Mouse (Mus musculus) testis, adult 2 months (tissue): Measurements from ENCODE around the gene Shank3. TPM values are rescaled to one million over a fixed set of nuclear protein-coding genes. Genes with fewer than 3 reads are reported as not detected.
A peak's percentile ranks its signal among the peaks of the same experiment; 100 is the strongest.

ENCODE experiments used
- H3K27ac ChIP-seq: fragments of 200-500 bp; 2 replicates; pipeline ENCODE4 v1.5.1; 2012; ENCODE audit warnings: low read depth, low read length; ENCODE audit not compliant: control insufficient read depth, insufficient read depth
- H3K27me3 ChIP-seq: fragments of 200-500 bp; 2 replicates; pipeline ENCODE4 v1.6.1; 2012; ENCODE audit warnings: mild to moderate bottlenecking, low read length, moderate library complexity; ENCODE audit not compliant: control insufficient read depth, insufficient read depth
- H3K36me3 ChIP-seq: fragments of 200-500 bp; 2 replicates; pipeline ENCODE4 v1.6.1; 2012; ENCODE audit warnings: mild to moderate bottlenecking, low read length; ENCODE audit not compliant: control insufficient read depth, insufficient read depth
- H3K4me1 ChIP-seq: fragments of 200-500 bp; 2 replicates; pipeline ENCODE4 v1.6.1; 2012; ENCODE audit warnings: low read length; ENCODE audit not compliant: control insufficient read depth, insufficient read depth
- H3K4me3 ChIP-seq: fragments of 200-500 bp; 2 replicates; pipeline ENCODE4 v1.5.1; 2012; ENCODE audit warnings: low read depth, mild to moderate bottlenecking, low read length, moderate library complexity, mixed read lengths; ENCODE audit not compliant: control insufficient read depth
- CTCF ChIP-seq: fragments of 200-500 bp; IDR thresholded peaks from 2 replicates; pipeline ENCODE4 v1.5.1; 2012; ENCODE audit warnings: low read depth, mild to moderate bottlenecking, inconsistent platforms, low read length, moderate library complexity; ENCODE audit not compliant: control insufficient read depth, insufficient read depth, insufficient replicate concordance
- POLR2A ChIP-seq: fragments of 200-500 bp; IDR thresholded peaks from 2 replicates; pipeline ENCODE4 v1.6.1; 2012; ENCODE audit warnings: low read depth, mild to moderate bottlenecking, inconsistent platforms, low read length, moderate library complexity; ENCODE audit not compliant: control insufficient read depth
- polyA plus RNA-seq: library from polyadenylated mRNA; depleted of rRNA; stranded (reverse); fragments of >200 nt; gene quantifications from 2 replicates; pipeline ENCODE4 v1.2.3, GENCODE M21; 2012; rRNA removed

Shank3 gene
- polyA plus RNA-seq, 1 experiment = 1.1 TPM

DNA sequence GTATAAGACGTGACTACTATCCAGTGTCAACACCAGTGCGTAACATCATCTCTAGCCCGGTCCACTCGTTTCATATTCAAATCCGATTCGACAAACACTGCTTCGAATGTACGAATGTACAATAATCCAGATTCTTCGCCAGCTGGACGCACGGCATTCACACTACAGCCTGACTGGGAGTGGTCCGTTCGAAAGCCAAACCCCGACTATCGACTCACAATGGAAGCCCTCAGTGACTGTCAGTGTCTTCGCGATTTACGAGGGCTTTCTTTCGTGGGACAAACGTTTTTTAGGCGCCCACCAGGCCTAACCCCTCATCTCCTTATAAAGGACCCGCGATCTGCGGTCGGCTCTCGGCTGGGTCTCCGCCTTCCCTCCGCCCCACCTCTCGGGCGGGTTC is 91.9 kb downstream of the Shank3 start:
- H3K27me3 ChIP-seq = no peaks in the 10 kb centered on the region
- H3K4me3 ChIP-seq = peak overlapping the region; percentile 95
- H3K36me3 ChIP-seq = no peaks in the 10 kb centered on the region; the same call in none of the 2 replicates
- H3K4me1 ChIP-seq = peaks cover 6% of the 10 kb centered on the region
- H3K27ac ChIP-seq = peak overlapping the region; percentile 55
- TF ChIP-seq POLR2A (no peak), CTCF (no peak)

- Histone ChIP-seq H3K4me3 (peak within 1 kb of the TSS; percentile 95), H3K36me3 (no peaks in the 10 kb centered on the region; the same call in none of the 2 replicates), H3K27ac (peak within 1 kb of the TSS; percentile 55), H3K27me3 (no peaks in the 10 kb centered on the region), H3K4me1 (peaks cover 6% of the 10 kb centered on the region)
- TF ChIP-seq POLR2A (peak; percentile 91), CTCF (0 out of 2 replicates have a peak, but pooled peaks have one; percentile 6)
Measured at GRCm38 (mm10) chr15:89591723-89592455, 92.5 kb downstream of the Shank3 start, which contains the start of gene Rabl2. Rabl2 (minus strand) TSS chr15:89591923.

DNA sequence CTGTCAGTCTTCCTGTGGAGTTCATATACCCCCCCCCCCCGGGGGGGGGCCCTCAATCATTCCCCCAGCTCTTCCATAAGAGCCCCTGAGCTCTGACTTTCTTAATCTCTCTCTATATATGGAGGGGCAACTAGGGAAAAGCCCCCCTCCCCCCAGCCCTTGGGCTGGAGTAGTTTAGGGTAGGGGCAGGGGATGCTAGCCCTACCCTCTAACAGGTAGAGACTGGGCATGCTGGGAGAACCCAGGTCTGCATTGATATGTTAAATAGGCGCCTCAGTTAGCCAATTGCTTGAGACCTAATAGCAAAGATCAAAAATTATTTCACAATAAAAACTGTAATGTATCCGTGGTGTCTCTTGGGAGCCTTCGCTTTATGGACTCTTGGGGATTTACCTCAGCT is 93.1 kb downstream of the Shank3 start:
- H3K4me3 ChIP-seq = peak overlapping the region; percentile 95
- no peaks in the 10 kb centered on the region for H3K27me3 ChIP-seq
- no peaks in the 10 kb centered on the region; the same call in none of the 2 replicates for H3K36me3 ChIP-seq
- H3K27ac ChIP-seq = no peak overlapping the region
- TF ChIP-seq POLR2A (no peak), CTCF (no peak)
- peaks cover 6% of the 10 kb centered on the region for H3K4me1 ChIP-seq

GRCm38 (mm10) chr15:89605822-89606570 is 106.6 kb downstream of the Shank3 start:
- Histone ChIP-seq H3K4me3 (no peak overlapping the region), H3K27ac (no peak overlapping the region), H3K4me1 (peaks cover 2% of the 10 kb centered on the region), H3K27me3 (no peaks in the 10 kb centered on the region), H3K36me3 (no peaks in the 10 kb centered on the region)
- TF ChIP-seq CTCF = no peak

DNA sequence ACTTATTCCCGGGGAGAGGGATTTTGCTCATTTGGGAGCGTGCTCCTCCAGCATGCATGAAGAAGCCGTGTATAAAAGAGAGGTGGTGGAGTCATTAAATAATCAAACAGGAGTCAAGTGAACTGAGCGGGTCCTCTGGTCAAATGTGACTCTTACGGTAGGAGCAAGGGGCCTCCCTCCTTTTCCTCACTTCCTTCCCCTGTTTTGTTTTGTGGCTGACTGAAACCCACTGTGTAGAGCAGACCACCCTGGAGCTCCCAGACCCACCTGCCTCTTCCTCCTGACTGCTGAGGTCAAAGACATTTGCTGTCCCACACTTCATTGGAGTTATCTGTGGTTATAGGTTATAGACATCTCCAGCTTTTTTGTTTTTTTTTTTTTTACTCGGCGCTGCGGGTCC is 108.1 kb downstream of the Shank3 start:
- TF ChIP-seq POLR2A (no peak), CTCF (no peak)
- Histone ChIP-seq H3K27me3 (no peaks in the 10 kb centered on the region), H3K27ac (no peak overlapping the region), H3K4me1 (peaks cover 2% of the 10 kb centered on the region), H3K36me3 (no peaks in the 10 kb centered on the region), H3K4me3 (no peak overlapping the region)

DNA sequence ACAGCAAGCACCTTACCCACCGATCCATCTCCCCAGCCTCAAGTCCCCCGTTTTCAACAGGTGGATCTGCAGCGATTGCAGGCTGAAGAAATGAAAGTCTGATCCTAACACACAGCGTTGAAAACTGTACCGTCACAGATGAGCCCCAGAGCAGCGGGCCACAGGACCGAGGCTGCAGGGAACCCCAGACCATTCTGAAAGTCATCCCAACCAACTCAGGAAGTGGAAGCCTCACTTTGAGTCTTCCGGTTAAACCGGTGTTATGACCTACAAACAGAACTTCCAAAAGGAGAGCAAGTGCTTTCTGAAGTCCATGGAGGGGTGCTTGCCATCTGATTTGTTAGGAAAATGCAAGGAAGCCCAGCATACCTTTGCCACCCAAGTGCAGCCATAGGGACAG is 108.5 kb downstream of the Shank3 start:
- TF ChIP-seq CTCF (no peak), POLR2A (no peak)
- Histone ChIP-seq H3K36me3 (no peaks in the 10 kb centered on the region), H3K4me3 (no peak overlapping the region), H3K27ac (no peak overlapping the region), H3K4me1 (peaks cover 2% of the 10 kb centered on the region), H3K27me3 (no peaks in the 10 kb centered on the region)

Other genes starting within 250 kb of the Shank3 start
- 157 and 170 TPM in 2 replicates for gene Sbf1, start 184.3 kb upstream of the Shank3 start, polyA plus RNA-seq
- not detected in 2 replicates for gene Adm2, start 176.9 kb upstream of the Shank3 start, polyA plus RNA-seq
- 0.81 and 1.7 TPM in 2 replicates for gene Miox, start 165.2 kb upstream of the Shank3 start, polyA plus RNA-seq
- gene Lmf2, start 144.0 kb upstream of the Shank3 start, polyA plus RNA-seq = 43.0 and 46.6 TPM in 2 replicates
- 41.5 and 44.7 TPM in 2 replicates for gene Ncaph2, start 143.9 kb upstream of the Shank3 start, polyA plus RNA-seq
- 31.1 and 34.1 TPM in 2 replicates for gene Sco2, start 125.8 kb upstream of the Shank3 start, polyA plus RNA-seq
- 0.74 and 1.6 TPM in 2 replicates for gene Tymp, start 122.6 kb upstream of the Shank3 start, polyA plus RNA-seq
- 78.4 and 86.4 TPM in 2 replicates for gene Odf3b, start 120.3 kb upstream of the Shank3 start, polyA plus RNA-seq
- 0.19 and 0.31 TPM in 2 replicates for gene Klhdc7b, start 114.7 kb upstream of the Shank3 start, polyA plus RNA-seq
- gene Syce3, start 89.1 kb upstream of the Shank3 start, polyA plus RNA-seq = 218 and 247 TPM in 2 replicates
- gene Cpt1b, start 73.8 kb upstream of the Shank3 start, polyA plus RNA-seq = 374 and 414 TPM in 2 replicates
- gene C730034F03Rik, start 70.0 kb upstream of the Shank3 start, polyA plus RNA-seq = 6.4 and 7.6 TPM in 2 replicates
- gene Gm44502, start 69.9 kb upstream of the Shank3 start, polyA plus RNA-seq = 1.2 and 1.9 TPM in 2 replicates
- gene Chkb, start 69.7 kb upstream of the Shank3 start, polyA plus RNA-seq = 50.7 and 52.8 TPM in 2 replicates
- 31.9 and 34.3 TPM in 2 replicates for gene Mapk8ip2, start 45.7 kb upstream of the Shank3 start, polyA plus RNA-seq
- 221 and 236 TPM in 2 replicates for gene Arsa, start 22.2 kb upstream of the Shank3 start, polyA plus RNA-seq
- gene Acr, start 68.7 kb downstream of the Shank3 start, polyA plus RNA-seq = 522 and 549 TPM in 2 replicates
- 91.2 and 108 TPM in 2 replicates for gene Rabl2, start 92.3 kb downstream of the Shank3 start, polyA plus RNA-seq